13 mouse cellular contexts compared by ENCODE assay signal in genomic region chr4:125158581-125159317, GRCm38 (mm10). TPM values are rescaled to one million over a fixed set of nuclear protein-coding genes. Genes with fewer than 3 reads are reported as not detected.
DNase-seq lines count a peak whose midpoint lies in the region; ATAC-seq and TF ChIP-seq lines count a peak whose summit lies in the region.
"Had no signal": no experiment of that assay in that cellular context is flagged by ENCODE, and none has a peak within 500 bp of the region (broad histone marks: within the 10 kb centered on the region; RNA-seq: fewer than 3 reads in every experiment).

No protein-coding gene starts in this region.

- no peaks in the 10 kb centered on the region for H3K4me1 ChIP-seq in hindbrain, postnatal 0 days (ENCODE audit: insufficient read depth, low read length)
- peaks cover 16% of the 10 kb centered on the region for H3K4me1 ChIP-seq in hindbrain, embryonic 13.5 days (replicated peaks)
- peaks cover 7% of the 10 kb centered on the region for H3K4me1 ChIP-seq in neural tube, embryonic 15.5 days
- no peaks in the 10 kb centered on the region for H3K4me1 ChIP-seq in lung, adult 2 months (ENCODE audit: control insufficient read depth, insufficient read depth, low read length)
- no peaks in the 10 kb centered on the region for H3K4me1 ChIP-seq in heart, adult 2 months (ENCODE audit: control insufficient read depth, insufficient read depth, low read length)

- H3K9ac ChIP-seq in hindbrain, postnatal 0 days (replicated peaks; ENCODE audit: low read length) = no peak overlapping the region
- no peak overlapping the region for H3K9ac ChIP-seq in hindbrain, embryonic 13.5 days
- no peak overlapping the region for H3K9ac ChIP-seq in neural tube, embryonic 15.5 days (replicated peaks)
- no peak overlapping the region for H3K9ac ChIP-seq in heart, adult 2 months (ENCODE audit: low read depth, low read length)
- H3K9ac ChIP-seq: embryonic facial prominence, embryonic 13.5 days; limb, embryonic 12.5 days had no signal

- peak; percentile 71 for ATAC-seq in hindbrain, postnatal 0 days
- no peak for ATAC-seq in hindbrain, embryonic 13.5 days (ENCODE audit: low FRiP score)
- ATAC-seq in neural tube, embryonic 15.5 days (ENCODE audit: low FRiP score) = no peak

- no peaks in the 10 kb centered on the region for H3K79me2 ChIP-seq in heart, adult 2 months (replicated peaks; ENCODE audit: control insufficient read depth, insufficient read depth, low read length)

- TF ChIP-seq EP300 in heart, adult 2 months (IDR thresholded peaks at IDR 0.05; ENCODE audit: insufficient read depth, low read depth, low read length) = no peak

- H3K4me3 ChIP-seq in hindbrain, postnatal 0 days (ENCODE audit: low read length) = no peak overlapping the region
- H3K4me3 ChIP-seq in hindbrain, embryonic 13.5 days = no peak overlapping the region
- no peak overlapping the region for H3K4me3 ChIP-seq in neural tube, embryonic 15.5 days (replicated peaks)
- H3K4me3 ChIP-seq in lung, adult 2 months (replicated peaks; ENCODE audit: extremely low read depth, low read depth, low read length) = no peak overlapping the region
- H3K4me3 ChIP-seq in heart, adult 2 months = no peak overlapping the region
- H3K4me3 ChIP-seq: embryonic facial prominence, embryonic 13.5 days; limb, embryonic 12.5 days had no signal

- peak; percentile 79 for DNase-seq in hindbrain, postnatal 0 days (ENCODE audit: low spot score)
- peak; percentile 59 for DNase-seq in MN1 (ENCODE audit: low spot score)
- DNase-seq in adrenal gland, postnatal 14 days = peak; percentile 49
- peak; percentile 79 for DNase-seq in cerebellum, adult 9-11 months
- no peak for DNase-seq in lung, adult 2 months
- no peak for DNase-seq in heart, adult 2 months
- DNase-seq: heart, adult 18-20 months; kidney, adult 9 months; lung, adult 18-20 months had no signal

- WGBS in hindbrain, postnatal 0 days = 41% methylated on average over 20 of the region's 20 CpGs
- 50% methylated on average over 20 of the region's 20 CpGs for WGBS in hindbrain, embryonic 13.5 days
- 55% methylated on average over 20 of the region's 20 CpGs for WGBS in neural tube, embryonic 15.5 days
- 56% methylated on average over 20 of the region's 20 CpGs for WGBS in lung, adult 2 months
- 58% methylated on average over 20 of the region's 20 CpGs for WGBS in heart, adult 2 months

- intact Hi-C loops in heart, adult 2 months (cut with DNase I) = no loop called here

- peak overlapping the region; percentile 60; the same call in 1 of the 2 replicates for H3K27ac ChIP-seq in hindbrain, postnatal 0 days
- no peak overlapping the region for H3K27ac ChIP-seq in hindbrain, embryonic 13.5 days
- H3K27ac ChIP-seq in neural tube, embryonic 15.5 days (replicated peaks) = no peak overlapping the region
- no peak overlapping the region for H3K27ac ChIP-seq in heart, adult 2 months
- H3K27ac ChIP-seq: embryonic facial prominence, embryonic 13.5 days; limb, embryonic 12.5 days had no signal

- H3K4me2 ChIP-seq in hindbrain, postnatal 0 days (ENCODE audit: low read depth, low read length) = no peak overlapping the region
- no peak overlapping the region for H3K4me2 ChIP-seq in hindbrain, embryonic 13.5 days
- H3K4me2 ChIP-seq in neural tube, embryonic 15.5 days = no peak overlapping the region
- H3K4me2 ChIP-seq: embryonic facial prominence, embryonic 13.5 days; limb, embryonic 12.5 days had no signal

- TF ChIP-seq CTCF in hindbrain, postnatal 0 days (IDR thresholded peaks at IDR 0.05; ENCODE audit: low read depth) = no peak
- TF ChIP-seq CTCF in lung, adult 2 months (IDR thresholded peaks at IDR 0.05; ENCODE audit: insufficient read depth, low read length) = no peak
- TF ChIP-seq CTCF in heart, adult 2 months (IDR thresholded peaks at IDR 0.05) = no peak

- no peaks in the 10 kb centered on the region for H3K27me3 ChIP-seq in hindbrain, postnatal 0 days (ENCODE audit: insufficient read depth, low read length)
- peaks cover 36% of the 10 kb centered on the region for H3K27me3 ChIP-seq in hindbrain, embryonic 13.5 days
- H3K27me3 ChIP-seq in neural tube, embryonic 15.5 days (replicated peaks) = peaks cover 6% of the 10 kb centered on the region
- H3K27me3 ChIP-seq in heart, adult 2 months (ENCODE audit: control insufficient read depth, insufficient read depth, low read length) = no peaks in the 10 kb centered on the region

- H3K36me3 ChIP-seq in hindbrain, postnatal 0 days (ENCODE audit: insufficient read depth, low read length) = no peaks in the 10 kb centered on the region
- no peaks in the 10 kb centered on the region for H3K36me3 ChIP-seq in hindbrain, embryonic 13.5 days
- H3K36me3 ChIP-seq in neural tube, embryonic 15.5 days = no peaks in the 10 kb centered on the region
- H3K36me3 ChIP-seq in heart, adult 2 months (ENCODE audit: control insufficient read depth, insufficient read depth, low read length) = no peaks in the 10 kb centered on the region
- H3K36me3 ChIP-seq: embryonic facial prominence, embryonic 13.5 days; limb, embryonic 12.5 days had no signal

- H3K9me3 ChIP-seq in hindbrain, postnatal 0 days (ENCODE audit: low read length) = no peaks in the 10 kb centered on the region
- H3K9me3 ChIP-seq in hindbrain, embryonic 13.5 days = no peaks in the 10 kb centered on the region
- H3K9me3 ChIP-seq in neural tube, embryonic 15.5 days (replicated peaks) = no peaks in the 10 kb centered on the region
- H3K9me3 ChIP-seq: embryonic facial prominence, embryonic 13.5 days; limb, embryonic 12.5 days had no signal

- TF ChIP-seq POLR2A in lung, adult 2 months (IDR thresholded peaks at IDR 0.05; ENCODE audit: borderline replicate concordance, extremely low read depth, low read depth, low read length) = no peak
- no peak for TF ChIP-seq POLR2A in heart, adult 2 months (IDR thresholded peaks at IDR 0.05; ENCODE audit: insufficient read depth, low read depth, low read length)

RNA-seq across cellular contexts. Expression of gene Zc3h12a, which starts 31.1 kb away (rescaled TPM):
- total RNA-seq in hindbrain, postnatal 0 days (2014; rRNA removed) = not detected in 2 replicates
- polyA plus RNA-seq in hindbrain, postnatal 0 days (2015; fragmentation: Nextera tagmentation; extraction: Ambion mirVana) = 0.16 and 0.31 TPM in 2 replicates
- 0.18 and 0.19 TPM in 2 replicates for polyA plus RNA-seq in hindbrain, embryonic 13.5 days (2015; fragmentation: Nextera tagmentation; extraction: Ambion mirVana)
- 5.4 and 6.3 TPM in 2 replicates for total RNA-seq in adrenal gland, postnatal 14 days (2021)
- 0.15 and 0.68 TPM in 2 replicates for polyA plus RNA-seq in neural tube, embryonic 15.5 days (2015; fragmentation: Nextera tagmentation; extraction: Ambion mirVana)
- polyA plus RNA-seq in lung, adult 2 months (2012; rRNA removed) = 11.9 and 13.9 TPM in 2 replicates
- total RNA-seq in heart, adult 2 months (2021) = 1 to 10 TPM; 3.0 to 4.8 TPM
- 5.0 TPM in 2 replicates for polyA plus RNA-seq in heart, adult 2 months (2012; rRNA removed)

Comparison
In these comparisons a context has a peak if more than half of its experiments do, and no peak if none do; other contexts are left out.
1. DNase-seq: peak in hindbrain, postnatal 0 days (single experiment), MN1 (single experiment), adrenal gland, postnatal 14 days (single experiment) and cerebellum, adult 9-11 months (single experiment); none in lung, adult 2 months (single experiment) and heart, adult 2 months (0 of 2).